Mouse (Mus musculus): ENCODE measurements around the gene Rnf167.

DNA sequence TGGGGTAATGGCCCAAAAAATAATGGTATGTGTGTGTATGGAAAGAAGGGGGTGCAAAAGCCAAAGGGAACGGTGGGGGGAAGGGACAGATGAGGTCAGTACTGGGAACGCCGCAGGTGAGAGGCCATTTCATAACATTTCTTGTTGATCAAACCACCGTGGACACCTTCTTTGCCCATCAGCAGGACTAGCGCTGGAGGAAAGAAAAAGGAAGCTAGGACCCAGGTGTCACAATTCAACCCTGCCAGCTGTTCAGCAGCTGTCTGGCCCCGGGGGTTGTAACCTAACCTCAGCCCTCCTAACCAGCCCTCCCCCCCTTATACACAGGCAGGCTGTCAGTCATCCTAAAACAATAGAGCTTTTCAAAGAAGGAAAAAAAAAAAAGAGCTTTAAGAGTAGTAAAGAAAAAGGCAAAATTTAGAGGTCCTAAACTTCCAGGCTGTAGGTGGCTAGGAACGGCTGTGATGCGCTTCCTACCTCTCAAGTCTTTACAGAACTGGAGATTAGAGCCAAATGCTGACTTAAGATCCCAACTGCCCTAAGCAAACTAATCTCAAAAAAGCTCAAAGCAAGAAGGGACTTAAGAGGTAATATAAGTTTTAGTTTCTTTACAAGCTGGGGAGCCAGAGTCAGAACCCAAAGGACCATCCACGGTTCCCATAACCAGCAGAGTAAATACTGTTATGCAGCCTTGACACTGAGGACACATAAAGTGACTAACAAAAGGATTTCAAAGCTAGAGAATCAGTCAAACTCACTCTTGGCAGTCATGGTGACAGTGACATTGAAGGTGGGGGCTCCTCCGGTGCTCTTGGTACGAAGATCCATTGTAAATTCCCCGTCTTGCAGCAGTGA lies 5.2 kb downstream of the Rnf167 start:
- TF ChIP-seq RCOR1 (conservative IDR thresholded peaks at IDR 0.05; ENCODE audit: low read depth, low read length) (no peak), POLR2AphosphoS2 (IDR thresholded peaks at IDR 0.05; ENCODE audit: low read depth, low read length) (no peak), CTCF (conservative IDR thresholded peaks at IDR 0.05 in 1 of 2, IDR thresholded peaks at IDR 0.05 in 1 of 2; ENCODE audit: low read depth in 2 of 2, low read length in 2 of 2) (no peak), POLR2A (IDR thresholded peaks at IDR 0.05; ENCODE audit: low read depth, low read length) (no peak), KAT2A (IDR thresholded peaks at IDR 0.05; ENCODE audit: insufficient replicate concordance, low read length) (no peak), USF1 (IDR thresholded peaks at IDR 0.05; ENCODE audit: low read depth, low read length) (no peak)

Measured in CH12.LX (cell line).